ENCODE assay signal across 15 mouse cellular contexts in genomic region chr4:126567243-126567642, GRCm38 (mm10).
"Had no signal": no experiment of that assay in that cellular context is flagged by ENCODE, and none has a peak within 500 bp of the region (broad histone marks: within the 10 kb centered on the region; RNA-seq: fewer than 3 reads in every experiment).

No protein-coding gene starts in this region.

- H3K4me3 ChIP-seq: intestine, embryonic 15.5 days; limb, embryonic 12.5 days; limb, embryonic 15.5 days; midbrain, embryonic 13.5 days had no signal

- ATAC-seq: intestine, embryonic 15.5 days; liver, postnatal 0 days; lung, postnatal 0 days; midbrain, embryonic 13.5 days had no signal

- H3K4me2 ChIP-seq: intestine, embryonic 15.5 days; limb, embryonic 12.5 days; limb, embryonic 15.5 days; liver, embryonic 11.5 days; lung, embryonic 14.5 days; midbrain, embryonic 13.5 days had no signal

- H3K9me3 ChIP-seq: intestine, embryonic 15.5 days; limb, embryonic 12.5 days; limb, embryonic 15.5 days; midbrain, embryonic 13.5 days had no signal

- DNase-seq: left cerebral cortex, postnatal 4 days; liver, postnatal 0 days; lung, embryonic 14.5 days; thymus, adult 2 months; thymus, postnatal 14 days; thymus, postnatal 4 days had no signal

- H3K4me1 ChIP-seq: intestine, embryonic 15.5 days; limb, embryonic 12.5 days; limb, embryonic 15.5 days; midbrain, embryonic 13.5 days had no signal

- H3K9ac ChIP-seq: intestine, embryonic 15.5 days; limb, embryonic 12.5 days; limb, embryonic 15.5 days; liver, embryonic 14.5 days; liver, postnatal 0 days; lung, embryonic 14.5 days; midbrain, embryonic 13.5 days had no signal

- H3K27me3 ChIP-seq: intestine, embryonic 15.5 days; limb, embryonic 12.5 days; limb, embryonic 15.5 days; midbrain, embryonic 13.5 days had no signal

- H3K27ac ChIP-seq: intestine, embryonic 15.5 days; limb, embryonic 12.5 days; limb, embryonic 15.5 days; liver, embryonic 14.5 days; macrophage; midbrain, embryonic 13.5 days; stomach, postnatal 0 days had no signal
